Mouse (Mus musculus): ENCODE measurements around the gene Clptm1l.
A peak's percentile ranks its signal among the peaks of the same experiment; 100 is the strongest.

Gene Clptm1l

DNA sequence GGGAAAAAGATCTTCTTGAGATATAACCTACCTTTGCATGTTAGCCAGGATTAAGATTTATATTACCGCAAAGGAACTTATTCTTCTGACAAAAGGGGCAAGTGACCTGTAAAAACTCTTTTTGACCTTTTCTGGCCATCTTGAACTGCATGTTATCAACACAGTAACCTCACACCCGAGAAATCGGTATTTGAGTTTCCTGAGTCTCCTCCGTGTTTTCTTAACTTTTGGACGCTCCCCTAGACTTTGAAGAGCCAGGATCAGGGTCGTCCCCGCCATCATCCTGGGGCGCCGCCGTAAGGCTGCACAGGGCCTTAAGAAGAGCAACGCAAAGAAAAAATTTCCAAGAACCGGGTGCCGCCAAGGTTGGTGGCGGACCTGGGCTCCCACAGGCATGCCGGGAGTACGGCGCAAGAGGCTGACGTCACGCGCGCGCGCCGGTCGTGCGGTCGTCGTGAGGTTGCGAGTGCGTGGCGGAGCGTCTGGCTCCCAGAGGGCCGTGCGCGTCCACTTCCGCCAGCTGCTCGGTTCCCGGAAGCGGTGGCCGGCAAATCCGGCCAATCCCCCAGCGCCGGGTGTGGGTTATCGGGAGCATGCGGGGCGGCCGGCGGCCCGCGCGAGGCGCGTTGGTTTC lies at the start of gene Clptm1l:
Gene Clptm1l (plus strand): TSS at position 485 of the 634 bp plus-strand sequence.
- peak; percentile 95 for DNase-seq (ENCODE audit: low spot score)

DNA sequence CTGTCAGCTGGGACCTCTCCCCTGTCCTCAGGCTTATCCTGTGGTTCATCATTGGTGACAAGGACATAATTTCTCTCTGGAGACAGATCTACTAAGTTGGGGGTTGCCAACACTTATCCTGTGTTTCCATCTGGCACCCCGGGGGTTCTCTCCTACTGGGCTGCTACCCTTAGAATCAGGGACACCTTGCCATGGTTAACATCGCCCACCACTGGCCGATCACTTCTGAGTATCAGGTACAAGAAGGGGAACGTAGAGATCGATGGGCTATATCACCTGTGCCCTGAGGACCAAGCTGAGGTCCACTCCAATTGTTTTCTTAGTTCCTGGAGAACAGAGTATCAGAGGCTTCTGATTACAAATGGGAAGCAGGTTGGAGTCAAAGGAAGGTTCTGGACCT lies 39.6 kb upstream of the Clptm1l start:
- DNase-seq (ENCODE audit: low spot score): no peak

DNA sequence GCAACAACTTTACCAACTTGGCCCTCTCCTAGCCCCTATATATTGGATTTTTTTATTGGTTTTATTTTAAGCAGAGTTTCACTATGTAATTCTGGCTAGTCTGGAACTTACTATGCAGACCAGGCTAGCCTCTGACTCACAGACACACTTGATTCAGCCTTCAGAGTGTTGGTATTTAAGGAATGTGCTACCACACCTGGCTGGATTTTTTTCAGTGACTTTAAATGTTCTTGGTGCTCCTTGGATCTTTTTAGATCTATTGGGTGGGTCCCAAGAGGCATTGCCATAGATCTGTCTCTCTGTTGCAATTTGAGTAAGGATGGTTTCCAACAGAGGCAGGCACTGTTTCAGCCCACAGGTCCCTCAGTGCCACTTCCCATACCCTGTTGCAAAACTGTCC lies 28.8 kb upstream of the Clptm1l start:
- no peak for DNase-seq (ENCODE audit: low spot score)

DNA sequence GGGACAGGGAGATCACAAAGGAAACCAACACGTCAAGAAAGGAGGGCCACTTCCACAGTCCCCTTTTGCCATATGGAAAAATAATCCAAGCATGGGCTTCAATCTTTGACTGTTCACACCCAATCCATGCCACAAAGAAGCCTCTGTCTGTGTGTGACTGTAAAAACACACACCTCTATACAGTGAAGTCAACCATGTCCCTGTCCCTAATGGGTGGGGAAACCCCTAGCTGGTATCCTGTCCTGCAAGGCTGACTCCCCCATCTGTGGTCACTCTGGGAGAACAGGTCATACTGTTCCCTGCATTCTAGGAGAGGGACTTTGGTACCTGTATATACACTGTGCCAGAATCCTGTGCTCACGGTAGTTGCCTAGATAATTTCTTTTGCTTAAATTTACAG lies 26.5 kb upstream of the Clptm1l start:
- DNase-seq (ENCODE audit: low spot score): no peak

DNA sequence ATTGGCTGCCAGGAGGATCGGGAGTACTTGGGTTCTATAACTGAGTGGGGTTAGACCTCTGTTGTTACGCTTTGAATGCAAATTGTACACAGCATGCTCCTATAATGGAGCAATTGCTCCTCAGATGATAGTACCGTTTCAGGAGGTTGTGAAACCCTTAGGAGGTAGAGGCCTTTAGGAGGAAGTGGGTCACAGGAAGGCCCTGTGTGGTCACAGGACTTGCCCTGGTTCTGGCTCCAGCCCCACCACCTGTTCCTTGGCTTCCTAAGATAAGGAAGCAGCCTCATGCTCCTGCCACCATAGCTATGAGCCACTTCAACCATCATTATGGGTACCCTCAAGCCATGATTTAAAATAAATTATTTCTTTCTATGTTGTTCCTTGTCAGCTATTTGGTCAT lies 12.3 kb upstream of the Clptm1l start:
- DNase-seq (ENCODE audit: low spot score): no peak

DNA sequence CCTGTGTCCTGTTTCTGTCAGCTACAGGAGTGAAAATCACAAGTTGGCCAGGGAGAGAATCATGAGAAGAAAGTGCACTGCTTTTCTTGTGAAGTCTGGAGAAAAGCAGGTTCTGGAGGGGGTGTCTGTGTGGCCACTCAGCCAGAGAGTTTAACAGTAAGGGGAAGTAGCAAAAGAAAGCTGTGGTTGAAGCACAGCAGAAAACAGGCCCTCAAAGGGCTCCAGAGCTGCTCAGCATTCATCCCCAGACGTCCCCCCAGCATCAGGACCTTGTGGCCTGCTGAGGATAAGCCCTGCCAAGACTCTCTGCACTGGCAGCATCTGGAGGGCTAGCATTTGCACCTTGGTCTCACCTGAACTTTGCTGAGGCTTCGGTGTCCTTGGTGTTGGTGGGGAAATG lies 11.3 kb upstream of the Clptm1l start:
- no peak for DNase-seq (ENCODE audit: low spot score)

DNA sequence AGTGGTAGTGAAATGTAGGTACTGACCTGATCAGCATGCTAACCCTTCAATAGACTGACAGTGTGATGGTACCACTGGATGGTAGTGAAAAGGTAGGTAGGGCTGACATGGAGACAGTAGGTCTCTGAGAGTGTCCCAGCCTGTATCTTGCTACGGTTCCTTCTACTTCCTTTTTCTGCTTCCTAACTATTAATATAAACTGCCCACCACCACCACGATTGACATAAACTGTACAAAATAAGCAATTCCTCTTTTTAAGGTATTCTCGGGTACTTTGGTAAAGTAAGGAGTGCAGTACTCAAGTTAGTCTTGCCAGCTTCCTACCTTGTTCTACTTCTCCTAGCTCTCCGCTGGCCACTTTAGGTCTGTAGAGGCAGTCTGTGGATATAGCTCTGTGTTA lies 7.5 kb upstream of the Clptm1l start:
- no peak for DNase-seq (ENCODE audit: low spot score)

DNA sequence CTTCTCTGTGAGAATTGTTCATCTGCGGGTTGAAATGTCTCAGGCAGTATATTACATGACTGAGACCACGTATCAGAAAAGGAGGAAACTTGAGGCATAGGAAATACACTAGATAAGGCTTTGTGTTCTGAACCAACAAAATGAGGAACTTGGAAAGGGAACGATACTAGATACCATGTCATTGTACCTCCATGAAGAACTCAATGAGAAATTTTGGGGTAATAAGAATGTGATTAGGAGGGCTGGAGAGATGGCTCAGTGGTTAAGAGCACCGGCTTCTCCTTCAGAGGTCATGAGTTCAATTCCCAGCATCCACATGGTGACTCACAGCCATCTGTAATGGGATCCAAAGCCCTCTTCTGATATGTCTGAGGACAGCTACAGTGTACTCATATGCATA lies 3.6 kb upstream of the Clptm1l start:
- no peak for DNase-seq (ENCODE audit: low spot score)

DNA sequence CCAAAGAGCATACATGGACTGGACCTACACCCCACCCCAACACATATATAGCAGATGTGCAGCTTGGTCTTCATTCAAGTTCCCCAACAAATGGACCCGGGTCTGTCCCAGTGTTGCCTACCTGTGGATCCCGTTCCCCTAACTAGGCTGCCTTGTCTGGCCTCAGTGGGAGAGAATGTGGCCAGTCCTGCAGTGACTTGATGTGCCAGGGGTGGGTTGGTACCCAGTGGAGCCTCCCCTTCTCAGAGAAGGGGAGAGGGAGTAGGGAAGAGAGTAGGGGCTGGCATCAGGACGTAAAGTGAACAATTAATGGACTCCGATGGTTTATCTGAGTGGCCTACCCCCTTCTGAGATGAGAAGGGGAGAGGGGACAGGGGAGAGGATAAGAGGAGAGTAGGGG lies 760 bp upstream of the Clptm1l start:
- no peak for DNase-seq (ENCODE audit: low spot score)

DNA sequence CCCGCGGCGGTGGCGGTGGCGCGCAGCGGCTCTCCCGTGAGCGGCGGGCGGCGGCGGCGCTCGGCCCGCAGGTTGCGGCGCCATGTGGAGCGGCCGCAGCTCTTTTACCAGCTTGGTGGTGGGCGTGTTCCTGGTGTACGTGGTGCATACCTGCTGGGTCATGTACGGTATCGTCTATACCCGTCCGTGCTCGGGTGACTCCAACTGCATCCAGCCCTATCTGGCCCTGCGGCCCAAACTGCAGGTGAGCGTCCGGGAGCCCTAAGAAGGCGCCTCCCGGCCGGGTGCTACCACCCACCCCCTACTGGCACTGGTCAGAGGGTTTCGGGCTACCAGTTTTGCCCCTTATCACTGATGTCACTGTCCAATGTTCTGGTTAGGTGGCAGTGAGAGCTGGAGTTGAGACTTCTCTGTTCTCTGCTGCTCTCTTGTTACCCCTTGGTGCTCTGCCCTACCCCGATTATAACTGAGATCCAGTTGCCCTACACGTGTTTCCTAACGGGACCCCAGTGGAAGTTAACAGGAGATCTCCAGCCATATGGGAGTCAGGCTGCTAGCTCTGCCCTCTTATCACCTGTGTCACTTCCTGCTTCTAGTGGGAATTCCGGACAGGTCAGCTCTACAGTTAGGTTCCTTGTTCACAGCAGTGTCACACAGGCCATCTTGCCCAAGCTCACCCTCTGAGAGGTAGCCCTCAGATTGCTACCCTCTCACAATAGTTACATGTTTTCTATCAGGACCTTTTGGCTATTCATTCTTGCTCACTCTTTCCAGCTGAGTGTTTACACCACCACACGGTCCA lies 551 bp downstream of the Clptm1l start:
- no peak for DNase-seq (ENCODE audit: low spot score)

DNA sequence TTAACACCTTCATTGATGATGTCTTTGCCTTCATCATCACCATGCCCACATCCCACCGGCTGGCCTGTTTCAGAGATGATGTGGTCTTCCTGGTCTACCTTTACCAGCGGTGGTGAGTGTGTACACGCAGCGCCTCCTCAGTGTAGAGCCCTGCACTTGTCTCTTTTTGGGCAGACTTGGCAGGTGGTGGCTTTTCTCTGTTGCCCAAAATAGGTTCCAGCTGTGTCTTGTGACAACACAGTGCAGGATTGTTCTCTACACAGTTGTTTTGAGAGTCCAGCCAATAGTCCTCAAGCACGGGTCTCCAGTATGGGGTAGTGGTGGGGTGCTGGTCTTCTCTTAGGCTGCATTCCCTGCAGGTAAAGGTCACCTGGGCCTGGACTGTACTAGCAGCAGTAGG lies 14.6 kb downstream of the Clptm1l start:
- no peak for DNase-seq (ENCODE audit: low spot score)

DNA sequence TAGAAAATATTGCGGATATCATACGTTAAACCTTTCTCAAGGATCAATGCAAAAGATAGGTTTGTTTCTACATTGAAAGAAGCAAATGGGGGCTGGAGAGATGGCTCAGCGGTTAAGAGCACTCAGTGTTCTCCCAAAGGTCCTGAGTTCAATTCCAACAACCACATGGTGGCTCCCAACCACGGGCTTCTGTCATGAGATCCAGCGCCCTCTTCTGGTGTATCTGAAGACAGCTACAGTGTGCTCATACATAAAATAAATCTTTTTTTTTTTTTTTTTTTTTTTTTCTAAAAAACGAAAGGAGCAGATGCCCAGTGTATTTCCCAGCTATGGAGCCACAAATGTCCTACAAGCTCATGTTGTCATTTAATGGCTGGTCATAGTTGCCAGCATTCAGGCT lies 16.8 kb downstream of the Clptm1l start:
- DNase-seq (ENCODE audit: low spot score): no peak

DNA sequence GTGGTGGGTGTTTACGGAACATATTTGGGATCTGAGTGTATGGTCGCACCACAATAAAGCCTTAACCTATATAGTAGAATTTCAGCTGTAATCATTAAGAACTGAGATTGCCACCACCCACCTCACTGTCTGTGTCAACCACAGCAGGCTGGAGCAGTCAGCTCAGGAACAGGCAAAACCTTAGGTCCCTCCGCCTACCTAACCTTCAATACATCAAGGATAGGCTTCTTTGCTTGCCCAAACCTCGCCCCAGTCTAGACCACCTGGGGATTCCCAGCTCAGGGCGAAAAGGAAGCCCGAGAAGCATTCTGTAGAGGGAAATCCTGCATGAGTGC lies 22.6 kb downstream of the Clptm1l start:
- DNase-seq (ENCODE audit: low spot score): no peak

DNA sequence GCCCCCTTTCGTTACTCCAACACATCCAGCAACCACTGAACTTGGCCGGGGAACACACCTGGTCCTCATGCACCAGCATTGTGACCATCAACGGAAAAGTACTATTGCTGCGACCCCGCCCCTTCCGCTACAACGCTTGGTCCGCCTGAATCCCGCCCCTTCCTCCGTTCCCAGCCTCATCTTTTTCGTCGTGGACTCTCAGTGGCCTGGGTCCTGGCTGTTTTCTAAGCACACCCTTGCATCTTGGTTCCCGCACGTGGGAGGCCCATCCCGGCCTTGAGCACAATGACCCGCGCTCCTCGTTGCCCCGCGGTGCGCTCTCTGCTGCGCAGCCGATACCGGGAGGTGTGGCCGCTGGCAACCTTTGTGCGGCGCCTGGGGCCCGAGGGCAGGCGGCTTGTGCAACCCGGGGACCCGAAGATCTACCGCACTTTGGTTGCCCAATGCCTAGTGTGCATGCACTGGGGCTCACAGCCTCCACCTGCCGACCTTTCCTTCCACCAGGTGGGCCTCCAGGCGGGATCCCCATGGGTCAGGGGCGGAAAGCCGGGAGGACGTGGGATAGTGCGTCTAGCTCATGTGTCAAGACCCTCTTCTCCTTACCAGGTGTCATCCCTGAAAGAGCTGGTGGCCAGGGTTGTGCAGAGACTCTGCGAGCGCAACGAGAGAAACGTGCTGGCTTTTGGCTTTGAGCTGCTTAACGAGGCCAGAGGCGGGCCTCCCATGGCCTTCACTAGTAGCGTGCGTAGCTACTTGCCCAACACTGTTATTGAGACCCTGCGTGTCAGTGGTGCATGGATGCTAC lies 23.1 kb downstream of the Clptm1l start, which contains the start of gene Tert:
Gene Tert (plus strand): TSS at position 167 of the 805 bp plus-strand sequence.
- no peak for DNase-seq (ENCODE audit: low spot score)

DNA sequence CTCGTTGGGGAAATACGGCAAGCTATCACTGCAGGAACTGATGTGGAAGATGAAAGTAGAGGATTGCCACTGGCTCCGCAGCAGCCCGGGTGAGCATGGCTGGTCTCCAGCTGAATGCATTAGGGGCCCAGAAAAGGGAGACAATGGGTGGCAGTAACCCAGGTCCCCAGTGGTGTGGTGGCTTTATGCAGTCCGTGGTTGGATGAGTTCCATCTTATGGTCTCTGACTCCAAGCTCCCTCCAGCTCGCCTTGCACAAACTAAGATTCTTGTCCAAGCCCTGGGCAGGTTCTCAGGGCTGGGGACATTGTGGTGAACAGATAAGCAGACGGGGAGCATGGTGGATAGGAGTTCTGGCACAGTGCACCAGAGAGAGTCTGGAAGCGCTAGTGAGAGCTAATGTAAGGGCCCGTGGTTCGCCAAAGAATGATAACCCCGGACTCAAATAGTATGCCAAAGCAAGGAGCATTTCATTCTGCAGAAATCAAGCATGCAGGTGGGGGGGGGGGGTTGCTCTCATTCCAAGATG lies 24.8 kb downstream of the Clptm1l start:
- no peak for DNase-seq (ENCODE audit: low spot score)

DNA sequence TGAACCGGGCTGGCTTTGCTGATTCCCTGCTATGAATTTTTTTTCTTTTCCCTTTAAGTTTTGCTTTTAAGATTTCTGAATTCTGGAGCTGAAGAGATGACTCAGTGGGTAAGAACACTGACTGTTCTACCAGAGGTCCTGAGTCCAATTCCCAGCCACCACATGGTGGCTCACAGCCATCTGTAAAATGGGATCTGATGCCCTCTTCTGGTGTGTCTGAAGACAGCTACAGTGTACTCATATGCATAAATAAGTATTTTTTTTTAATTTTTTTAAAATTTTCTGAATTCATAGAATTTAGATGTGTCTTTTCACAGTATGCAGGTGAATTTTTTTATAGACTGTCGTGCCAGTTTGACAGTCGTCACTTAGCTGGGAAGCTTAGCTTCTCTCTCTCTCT lies 28.0 kb downstream of the Clptm1l start:
- DNase-seq (ENCODE audit: low spot score): no peak

DNA sequence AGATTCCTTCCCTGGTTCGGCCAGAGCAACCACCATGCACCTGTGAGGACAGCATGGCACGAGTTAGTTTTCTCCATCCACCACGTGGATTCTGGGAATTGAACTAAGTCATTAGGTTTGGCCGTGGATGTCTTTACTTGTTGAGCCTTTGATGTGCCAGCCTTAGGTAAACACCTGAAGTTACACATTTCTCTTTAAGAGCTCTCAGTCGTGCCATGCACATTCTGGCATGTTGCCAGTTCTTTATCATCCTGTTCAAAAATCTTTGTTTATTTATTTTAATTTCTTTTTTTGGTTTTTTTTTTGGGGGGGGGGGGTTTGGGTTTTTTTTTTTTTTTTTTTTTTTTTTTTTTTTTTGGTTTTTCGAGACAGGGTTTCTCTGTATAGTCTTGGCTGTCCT lies 34.0 kb downstream of the Clptm1l start:
- DNase-seq (ENCODE audit: low spot score): no peak

DNA sequence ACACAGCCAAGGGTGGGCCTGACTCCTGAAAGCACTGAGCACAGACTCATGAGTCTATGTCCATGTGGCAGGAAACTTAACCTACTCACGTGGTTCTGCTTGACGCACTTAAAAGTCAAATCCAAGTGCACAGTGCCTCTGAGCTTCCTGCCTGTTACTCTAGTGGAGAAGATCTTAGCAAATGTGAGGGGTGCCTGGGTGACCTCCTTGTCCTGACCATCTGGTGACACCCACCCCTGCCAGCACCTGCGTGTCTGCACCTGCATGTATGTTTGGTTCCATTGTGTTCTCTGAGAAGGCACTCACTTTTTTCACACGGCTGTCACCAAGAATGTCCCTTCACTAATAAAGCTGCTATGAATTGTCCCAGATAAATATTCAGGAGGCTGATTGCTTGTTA lies 37.5 kb downstream of the Clptm1l start:
- DNase-seq (ENCODE audit: low spot score): no peak

DNA sequence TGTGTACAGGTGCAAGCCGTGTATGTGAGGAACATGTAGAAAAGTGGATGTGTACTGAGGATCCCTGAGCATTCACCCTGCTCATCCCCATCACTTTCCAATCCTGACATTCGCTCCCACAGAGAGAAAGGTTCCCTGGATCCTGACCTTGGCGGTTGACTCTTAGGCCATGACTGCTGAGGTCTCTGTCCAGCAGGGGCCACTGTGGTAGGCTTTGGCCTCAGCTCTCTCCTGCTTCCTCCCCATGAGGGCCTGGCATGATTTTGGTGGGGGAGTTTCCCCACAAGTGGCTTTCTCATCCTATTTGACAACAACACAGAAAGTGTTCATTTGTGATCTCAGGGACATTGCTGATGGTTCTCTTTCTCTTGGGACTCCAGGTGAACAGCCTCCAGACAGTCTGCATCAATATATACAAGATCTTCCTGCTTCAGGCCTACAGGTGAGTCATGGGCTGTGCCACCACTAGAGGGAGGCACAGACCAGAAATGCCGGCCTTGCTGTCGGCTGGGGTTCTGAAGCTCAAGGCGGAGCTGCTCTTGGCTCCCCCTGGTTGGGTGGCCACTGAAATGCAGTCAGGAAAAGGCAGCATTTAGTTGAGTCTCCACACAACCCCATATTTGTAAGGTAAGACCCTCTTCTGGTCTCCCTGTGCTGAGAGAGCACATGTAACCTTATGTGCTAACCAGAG lies 42.7 kb downstream of the Clptm1l start:
- peak; percentile 31 for DNase-seq (ENCODE audit: low spot score)

DNA sequence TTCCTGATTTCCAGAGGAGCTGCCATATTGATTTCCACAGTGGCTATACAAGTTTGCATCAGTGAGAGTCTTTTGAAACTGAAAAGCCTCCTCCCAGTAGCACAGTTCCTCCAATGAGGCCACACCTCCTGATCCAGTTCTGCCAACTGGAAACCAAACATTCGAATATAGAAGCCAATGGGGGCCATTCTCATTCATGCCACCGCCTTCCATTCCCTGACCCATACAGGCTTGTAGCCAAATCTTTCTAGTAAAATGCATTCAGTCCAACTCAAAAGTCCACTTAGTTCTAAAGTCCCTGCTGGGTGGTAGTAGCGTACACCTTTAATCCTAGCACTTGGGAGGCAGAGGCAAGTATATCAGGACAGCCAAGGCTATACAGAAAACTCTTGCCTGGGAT lies 49.5 kb downstream of the Clptm1l start:
- DNase-seq (ENCODE audit: low spot score): no peak

DNA sequence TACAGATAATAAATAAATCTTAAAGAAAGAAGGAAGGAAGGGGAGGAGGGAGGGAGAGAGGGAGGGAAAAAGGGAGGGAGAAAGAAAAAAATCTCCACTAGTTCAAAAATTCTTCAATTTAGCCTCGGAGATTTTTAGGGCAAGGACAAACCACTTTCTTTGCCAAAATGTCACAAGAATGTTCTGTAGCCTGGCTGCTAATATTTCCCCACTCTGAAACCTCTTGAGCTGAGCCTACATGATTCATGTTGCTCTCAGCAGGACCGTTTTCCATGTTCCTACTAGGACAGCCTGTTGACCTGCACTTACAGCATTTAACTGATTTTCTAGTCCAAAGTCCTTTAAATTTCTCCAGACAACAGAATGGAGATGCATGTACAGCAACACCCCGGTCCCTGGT lies 51.2 kb downstream of the Clptm1l start:
- no peak for DNase-seq (ENCODE audit: low spot score)

DNA sequence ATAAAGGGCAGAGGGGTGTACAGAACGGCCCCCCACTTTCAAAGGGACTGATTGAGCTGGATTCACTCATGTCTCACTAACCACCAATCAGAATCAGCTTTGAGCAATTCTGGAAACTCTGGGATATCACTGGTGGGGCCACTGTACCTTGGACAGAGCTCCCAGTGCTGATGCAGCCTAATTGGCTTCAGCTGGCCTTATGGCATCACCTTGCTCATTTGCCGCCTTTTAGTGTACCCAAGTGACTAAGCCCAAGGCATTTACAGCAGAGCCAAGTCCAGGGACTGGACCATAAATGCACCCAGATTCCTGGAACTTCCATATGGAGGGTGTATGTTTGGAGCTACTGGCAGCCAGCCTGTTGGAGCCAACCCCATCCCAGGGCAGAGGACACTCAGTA lies 55.1 kb downstream of the Clptm1l start:
- DNase-seq (ENCODE audit: low spot score): no peak

Data from left cerebral cortex, adult 11 months (tissue).